Mouse (Mus musculus): ENCODE measurements around the gene Ltb.

Ltb gene

GRCm38 (mm10) chr17:35193881-35194843 is at the start of gene Ltb:
TSS of gene Ltb (plus strand) at chr17:35194439.
- DNase-seq (ENCODE audit: low spot score) = no peak

GRCm38 (mm10) chr17:35146139-35146538 is 48.1 kb upstream of the Ltb start:
- no peak for DNase-seq (ENCODE audit: low spot score)

GRCm38 (mm10) chr17:35147348-35147747 is 46.9 kb upstream of the Ltb start:
- no peak for DNase-seq (ENCODE audit: low spot score)

- DNase-seq (ENCODE audit: low spot score) = peak; percentile 81
Observed at GRCm38 (mm10) chr17:35147922-35148639, 46.2 kb upstream of the Ltb start.

GRCm38 (mm10) chr17:35152121-35152520 is 42.1 kb upstream of the Ltb start:
- DNase-seq (ENCODE audit: low spot score) = no peak

- no peak for DNase-seq (ENCODE audit: low spot score)
Observed at GRCm38 (mm10) chr17:35153077-35153476, 41.2 kb upstream of the Ltb start.

- DNase-seq (ENCODE audit: low spot score) = no peak
Observed at GRCm38 (mm10) chr17:35153931-35154330, 40.3 kb upstream of the Ltb start.

- no peak for DNase-seq (ENCODE audit: low spot score)
Observed at GRCm38 (mm10) chr17:35154616-35155015, 39.6 kb upstream of the Ltb start.

GRCm38 (mm10) chr17:35155451-35155850 is 38.8 kb upstream of the Ltb start:
- no peak for DNase-seq (ENCODE audit: low spot score)

- DNase-seq (ENCODE audit: low spot score) = no peak
Observed at GRCm38 (mm10) chr17:35156461-35157200, 37.6 kb upstream of the Ltb start.

- DNase-seq (ENCODE audit: low spot score) = no peak
Observed at GRCm38 (mm10) chr17:35157254-35157653, 37.0 kb upstream of the Ltb start.

- DNase-seq (ENCODE audit: low spot score) = no peak
Observed at GRCm38 (mm10) chr17:35157661-35158175, 36.5 kb upstream of the Ltb start.

- DNase-seq (ENCODE audit: low spot score) = no peak
Observed at GRCm38 (mm10) chr17:35158850-35159593, 35.2 kb upstream of the Ltb start.

- DNase-seq (ENCODE audit: low spot score) = no peak
Observed at GRCm38 (mm10) chr17:35159638-35160037, 34.6 kb upstream of the Ltb start.

- no peak for DNase-seq (ENCODE audit: low spot score)
Observed at GRCm38 (mm10) chr17:35161421-35161820, 32.8 kb upstream of the Ltb start.

- DNase-seq (ENCODE audit: low spot score) = no peak
Observed at GRCm38 (mm10) chr17:35162121-35162520, 32.1 kb upstream of the Ltb start.

GRCm38 (mm10) chr17:35162730-35163129 is 31.5 kb upstream of the Ltb start:
- peak; percentile 39 for DNase-seq (ENCODE audit: low spot score)

- peak; percentile 52 for DNase-seq (ENCODE audit: low spot score)
Observed at GRCm38 (mm10) chr17:35163326-35164081, 30.7 kb upstream of the Ltb start.

- DNase-seq (ENCODE audit: low spot score) = peak; percentile 38
Observed at GRCm38 (mm10) chr17:35164218-35164567, 30.0 kb upstream of the Ltb start.

- peak; percentile 100 for DNase-seq (ENCODE audit: low spot score)
Observed at GRCm38 (mm10) chr17:35164568-35165450, 29.4 kb upstream of the Ltb start, which contains the start of gene Prrc2a. TSS of gene Prrc2a (minus strand) at chr17:35164897.

Measured in adipocyte (in vitro differentiated cells).